Mouse (Mus musculus): ENCODE measurements around the gene Senp6. TPM values are rescaled to one million over a fixed set of nuclear protein-coding genes. Genes with fewer than 3 reads are reported as not detected.

The Senp6 gene
- polyA plus RNA-seq, 1 experiment, result 15.5 TPM

DNA sequence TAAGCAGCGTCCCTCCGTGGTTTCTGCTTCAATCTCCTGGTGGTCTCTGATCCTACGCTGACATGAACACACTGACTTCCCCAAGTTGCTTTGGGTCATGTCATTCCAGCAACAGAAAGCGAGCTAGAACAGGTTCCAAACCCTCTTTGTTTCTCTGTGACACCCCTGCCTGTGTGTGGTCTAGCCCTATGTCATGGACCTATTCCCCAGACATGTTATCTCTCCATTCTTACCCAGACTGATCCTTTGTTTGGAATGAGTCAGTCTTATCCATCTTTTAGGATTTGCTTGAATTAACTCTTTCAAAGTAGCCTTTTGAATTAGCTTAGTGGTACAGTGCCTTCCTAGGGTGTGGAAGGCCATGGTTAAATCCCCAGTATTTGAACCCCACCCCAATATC is 113.0 kb downstream of the Senp6 start:
- TF ChIP-seq CTCF (IDR thresholded peaks at IDR 0.05; ENCODE audit: control insufficient read depth, insufficient read depth, insufficient read length) (no peak), MAX (IDR thresholded peaks at IDR 0.05) (no peak), CEBPB (IDR thresholded peaks at IDR 0.05; ENCODE audit: low read depth) (no peak), MYOD1 (IDR thresholded peaks at IDR 0.05; ENCODE audit: control insufficient read depth, insufficient read length, low read depth) (no peak), USF1 (IDR thresholded peaks at IDR 0.05; ENCODE audit: low read depth) (no peak), FOSL1 (IDR thresholded peaks at IDR 0.05; ENCODE audit: insufficient read depth, low read length, poor library complexity, severe bottlenecking) (no peak), MYOG (IDR thresholded peaks at IDR 0.05; ENCODE audit: control insufficient read depth, extremely low read depth, insufficient read length) (no peak)

DNA sequence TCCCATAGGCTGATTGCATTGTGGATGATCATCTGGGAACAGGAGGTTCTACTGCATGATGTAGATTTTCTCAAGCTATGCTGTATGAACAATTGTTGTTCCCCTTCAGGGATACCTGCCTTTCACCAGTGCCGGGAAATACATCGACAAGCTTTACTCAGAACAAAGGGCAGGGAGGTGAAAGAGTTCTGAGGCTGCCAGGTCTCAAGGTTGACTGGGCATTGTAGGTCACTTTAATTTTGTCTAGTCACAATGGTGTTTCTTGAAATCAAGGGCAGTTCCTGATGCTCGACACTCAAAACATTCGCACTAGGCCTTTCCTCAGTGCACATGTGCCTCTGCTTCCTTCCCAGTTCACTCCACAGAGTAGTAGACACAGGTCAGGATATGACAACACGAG is 114.1 kb downstream of the Senp6 start:
- no peaks in the 10 kb centered on the region for H3K79me2 ChIP-seq (ENCODE audit: control insufficient read depth, insufficient read depth)
- H3K79me3 ChIP-seq (ENCODE audit: low read depth), result no peaks in the 10 kb centered on the region
- no peaks in the 10 kb centered on the region for H3K36me3 ChIP-seq (ENCODE audit: control insufficient read depth, insufficient read depth)
- no peaks in the 10 kb centered on the region for H3K27me3 ChIP-seq (ENCODE audit: control insufficient read depth, insufficient read depth, insufficient read length)
- H3K4me3 ChIP-seq (ENCODE audit: insufficient read depth, poor library complexity, severe bottlenecking), result no peak overlapping the region
- TF ChIP-seq MYOG (IDR thresholded peaks at IDR 0.05; ENCODE audit: control insufficient read depth, extremely low read depth, insufficient read length), result no peak
- TF ChIP-seq MYOD1 (IDR thresholded peaks at IDR 0.05; ENCODE audit: control insufficient read depth, insufficient read length, low read depth), result no peak
- TF ChIP-seq MAX (IDR thresholded peaks at IDR 0.05), result no peak
- no peak for TF ChIP-seq USF1 (IDR thresholded peaks at IDR 0.05; ENCODE audit: low read depth)
- TF ChIP-seq CTCF (IDR thresholded peaks at IDR 0.05; ENCODE audit: control insufficient read depth, insufficient read depth, insufficient read length), result no peak
- TF ChIP-seq FOSL1 (IDR thresholded peaks at IDR 0.05; ENCODE audit: insufficient read depth, low read length, poor library complexity, severe bottlenecking), result no peak
- no peak for TF ChIP-seq CEBPB (IDR thresholded peaks at IDR 0.05; ENCODE audit: low read depth)
- no peak overlapping the region for H3ac ChIP-seq (ENCODE audit: control insufficient read depth, insufficient read length, low read depth)

More for the DNA sequence above, 113.0 kb downstream of the Senp6 start:
- Histone ChIP-seq H3K79me2 (ENCODE audit: control insufficient read depth, insufficient read depth) (no peaks in the 10 kb centered on the region), H3K4me3 (ENCODE audit: insufficient read depth, poor library complexity, severe bottlenecking) (no peak overlapping the region), H3ac (ENCODE audit: control insufficient read depth, insufficient read length, low read depth) (no peak overlapping the region), H3K79me3 (ENCODE audit: low read depth) (no peaks in the 10 kb centered on the region), H3K27me3 (ENCODE audit: control insufficient read depth, insufficient read depth, insufficient read length) (no peaks in the 10 kb centered on the region), H3K36me3 (ENCODE audit: control insufficient read depth, insufficient read depth) (no peaks in the 10 kb centered on the region)

DNA sequence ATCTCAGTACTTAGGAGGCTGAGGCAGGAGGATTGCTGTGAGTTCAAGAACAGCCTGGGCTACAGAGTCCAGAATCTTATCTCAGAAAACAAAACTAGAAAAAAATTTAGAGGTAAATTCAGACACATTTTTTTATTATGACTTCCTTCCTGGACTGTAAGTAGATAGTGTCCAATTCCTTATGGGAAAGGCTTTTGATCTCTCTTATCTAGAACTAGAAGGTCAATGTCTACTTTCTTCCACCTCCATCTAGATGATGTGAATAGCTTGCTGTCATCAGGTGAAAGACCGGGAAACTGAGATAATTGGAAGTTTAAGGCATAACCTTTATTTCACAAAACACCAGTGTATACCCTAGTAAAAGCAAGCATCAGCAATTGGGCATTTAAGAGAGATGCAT is 115.0 kb downstream of the Senp6 start:
- Histone ChIP-seq H3K4me3 (ENCODE audit: insufficient read depth, poor library complexity, severe bottlenecking) (no peak overlapping the region), H3K79me2 (ENCODE audit: control insufficient read depth, insufficient read depth) (no peaks in the 10 kb centered on the region), H3K79me3 (ENCODE audit: low read depth) (no peaks in the 10 kb centered on the region), H3K36me3 (ENCODE audit: control insufficient read depth, insufficient read depth) (no peaks in the 10 kb centered on the region), H3K27me3 (ENCODE audit: control insufficient read depth, insufficient read depth, insufficient read length) (no peaks in the 10 kb centered on the region), H3ac (ENCODE audit: control insufficient read depth, insufficient read length, low read depth) (no peak overlapping the region)
- no peak for TF ChIP-seq CTCF (IDR thresholded peaks at IDR 0.05; ENCODE audit: control insufficient read depth, insufficient read depth, insufficient read length)
- TF ChIP-seq FOSL1 (IDR thresholded peaks at IDR 0.05; ENCODE audit: insufficient read depth, low read length, poor library complexity, severe bottlenecking), result no peak
- no peak for TF ChIP-seq USF1 (IDR thresholded peaks at IDR 0.05; ENCODE audit: low read depth)
- TF ChIP-seq MYOD1 (IDR thresholded peaks at IDR 0.05; ENCODE audit: control insufficient read depth, insufficient read length, low read depth), result no peak
- TF ChIP-seq MYOG (IDR thresholded peaks at IDR 0.05; ENCODE audit: control insufficient read depth, extremely low read depth, insufficient read length), result no peak
- no peak for TF ChIP-seq CEBPB (IDR thresholded peaks at IDR 0.05; ENCODE audit: low read depth)
- TF ChIP-seq MAX (IDR thresholded peaks at IDR 0.05), result no peak

DNA sequence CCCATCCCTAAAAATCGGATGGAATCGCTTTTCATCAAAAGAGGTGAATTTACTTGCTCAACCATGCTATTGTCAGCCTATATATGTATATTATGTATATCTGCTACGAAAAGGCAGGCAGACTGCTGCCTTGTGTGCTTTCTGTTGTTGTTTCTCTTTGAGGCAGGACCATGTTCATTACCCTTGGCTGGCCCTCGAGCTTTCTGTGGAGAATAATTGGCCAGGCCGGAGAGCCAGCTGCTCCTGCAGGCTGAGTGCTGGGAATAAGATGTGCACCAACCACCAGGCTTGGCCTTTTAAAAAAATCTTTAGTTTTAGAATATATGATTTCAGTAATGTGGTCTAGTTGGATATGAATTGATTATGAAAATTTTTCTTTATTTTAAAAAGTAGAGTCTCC is 117.4 kb downstream of the Senp6 start:
- Histone ChIP-seq H3K27me3 (ENCODE audit: control insufficient read depth, insufficient read depth, insufficient read length) (no peaks in the 10 kb centered on the region), H3ac (ENCODE audit: control insufficient read depth, insufficient read length, low read depth) (no peak overlapping the region), H3K4me3 (ENCODE audit: insufficient read depth, poor library complexity, severe bottlenecking) (no peak overlapping the region), H3K79me3 (ENCODE audit: low read depth) (no peaks in the 10 kb centered on the region), H3K36me3 (ENCODE audit: control insufficient read depth, insufficient read depth) (no peaks in the 10 kb centered on the region), H3K79me2 (ENCODE audit: control insufficient read depth, insufficient read depth) (no peaks in the 10 kb centered on the region)
- TF ChIP-seq FOSL1 (IDR thresholded peaks at IDR 0.05; ENCODE audit: insufficient read depth, low read length, poor library complexity, severe bottlenecking) (no peak), MYOG (IDR thresholded peaks at IDR 0.05; ENCODE audit: control insufficient read depth, extremely low read depth, insufficient read length) (no peak), CTCF (IDR thresholded peaks at IDR 0.05; ENCODE audit: control insufficient read depth, insufficient read depth, insufficient read length) (no peak), USF1 (IDR thresholded peaks at IDR 0.05; ENCODE audit: low read depth) (no peak), CEBPB (IDR thresholded peaks at IDR 0.05; ENCODE audit: low read depth) (no peak), MAX (IDR thresholded peaks at IDR 0.05) (no peak), MYOD1 (IDR thresholded peaks at IDR 0.05; ENCODE audit: control insufficient read depth, insufficient read length, low read depth) (no peak)

DNA sequence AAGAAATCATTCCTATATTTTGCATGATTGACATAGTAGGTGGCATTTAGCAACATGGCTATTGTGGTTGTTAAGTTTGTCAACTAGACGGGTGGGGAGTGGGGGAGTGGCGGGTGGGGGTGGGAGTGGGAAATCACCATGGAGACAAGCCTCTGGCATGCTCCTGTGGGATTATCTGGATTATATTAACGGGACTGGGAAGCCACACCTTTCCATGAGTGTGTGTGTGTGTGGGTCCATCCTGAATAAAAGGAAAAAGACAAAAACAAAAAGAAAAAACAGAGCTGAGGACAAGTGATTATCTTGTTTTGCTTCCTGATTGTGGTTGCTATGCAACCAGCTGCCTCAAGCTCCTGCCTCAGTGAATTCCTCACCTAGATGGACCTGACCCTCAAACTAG is 119.0 kb downstream of the Senp6 start:
- TF ChIP-seq MAX (IDR thresholded peaks at IDR 0.05) (no peak), FOSL1 (IDR thresholded peaks at IDR 0.05; ENCODE audit: insufficient read depth, low read length, poor library complexity, severe bottlenecking) (no peak), MYOD1 (IDR thresholded peaks at IDR 0.05; ENCODE audit: control insufficient read depth, insufficient read length, low read depth) (no peak)
- H3K79me2 ChIP-seq (ENCODE audit: control insufficient read depth, insufficient read depth), result no peaks in the 10 kb centered on the region
- no peak overlapping the region for H3ac ChIP-seq (ENCODE audit: control insufficient read depth, insufficient read length, low read depth)
- no peaks in the 10 kb centered on the region for H3K36me3 ChIP-seq (ENCODE audit: control insufficient read depth, insufficient read depth)
- no peaks in the 10 kb centered on the region for H3K79me3 ChIP-seq (ENCODE audit: low read depth)
- H3K4me3 ChIP-seq (ENCODE audit: insufficient read depth, poor library complexity, severe bottlenecking), result no peak overlapping the region
- no peaks in the 10 kb centered on the region for H3K27me3 ChIP-seq (ENCODE audit: control insufficient read depth, insufficient read depth, insufficient read length)

DNA sequence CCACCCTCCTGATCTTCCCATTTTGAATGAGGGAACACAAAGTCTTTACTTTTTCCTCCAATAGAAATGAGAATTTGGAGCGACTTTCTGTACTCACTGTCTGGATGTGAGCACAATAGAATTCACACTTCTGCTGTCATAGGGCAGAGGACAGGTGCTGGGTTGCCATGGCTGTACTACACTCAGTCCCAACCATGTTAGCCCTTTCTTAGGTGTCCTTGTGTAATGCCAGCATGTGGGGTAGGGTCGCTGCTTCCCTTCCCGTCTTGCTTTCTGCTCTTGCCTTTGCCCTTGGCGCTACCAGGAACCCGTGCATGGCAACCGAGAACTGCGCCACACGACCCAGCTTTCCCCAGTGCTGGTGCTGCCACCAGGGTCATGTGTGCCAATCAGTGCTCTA is 120.0 kb downstream of the Senp6 start:
- no peaks in the 10 kb centered on the region for H3K27me3 ChIP-seq (ENCODE audit: control insufficient read depth, insufficient read depth, insufficient read length)
- H3K4me3 ChIP-seq (ENCODE audit: insufficient read depth, poor library complexity, severe bottlenecking), result no peak overlapping the region
- H3K36me3 ChIP-seq (ENCODE audit: control insufficient read depth, insufficient read depth), result no peaks in the 10 kb centered on the region
- no peak overlapping the region for H3ac ChIP-seq (ENCODE audit: control insufficient read depth, insufficient read length, low read depth)
- H3K79me2 ChIP-seq (ENCODE audit: control insufficient read depth, insufficient read depth), result no peaks in the 10 kb centered on the region
- no peaks in the 10 kb centered on the region for H3K79me3 ChIP-seq (ENCODE audit: low read depth)
- TF ChIP-seq MAX (IDR thresholded peaks at IDR 0.05) (no peak), CEBPB (IDR thresholded peaks at IDR 0.05; ENCODE audit: low read depth) (no peak), MYOG (IDR thresholded peaks at IDR 0.05; ENCODE audit: control insufficient read depth, extremely low read depth, insufficient read length) (no peak), FOSL1 (IDR thresholded peaks at IDR 0.05; ENCODE audit: insufficient read depth, low read length, poor library complexity, severe bottlenecking) (no peak)
